Mouse (Mus musculus) testis, adult 10 weeks (tissue): ENCODE data around the gene Sec14l5. TPM values are rescaled to one million over a fixed set of nuclear protein-coding genes. Genes with fewer than 3 reads are reported as not detected.

Source experiments
- polyA plus RNA-seq: library from polyadenylated mRNA; stranded (reverse); fragments of 350-450 nt; fragmentation: Illumina TruSeq; extraction: RNeasy Lipid Tissue Mini Kit (QIAGEN cat#74804); gene quantifications from one replicate; pipeline ENCODE4 v1.2.3, GENCODE M21; 2014; ENCODE audit warnings: low read depth, low replicate concordance

Sec14l5 gene
- not detected for polyA plus RNA-seq

GRCm38 (mm10) chr16:5147037-5147385 lies at the start of gene Sec14l5:
Gene Sec14l5 (plus strand): TSS chr16:5147109.

GRCm38 (mm10) chr16:5132401-5132801 lies 14.5 kb upstream of the Sec14l5 start, which contains the start of gene Ppl:
Gene Ppl (minus strand): TSS chr16:5132421.

GRCm38 (mm10) chr16:5203668-5204433 lies 56.9 kb downstream of the Sec14l5 start, which contains the start of gene Nagpa:
Gene Nagpa (minus strand): TSS chr16:5204012.

GRCm38 (mm10) chr16:5222140-5222539 lies 75.2 kb downstream of the Sec14l5 start, which contains the start of gene AU021092:
Gene AU021092 (minus strand): TSS chr16:5222299.

GRCm38 (mm10) chr16:5233418-5234313 lies 86.8 kb downstream of the Sec14l5 start, which contains the start of gene Alg1:
Gene Alg1 (plus strand): TSS chr16:5233621.

Other genes with a start within 250 kb of the Sec14l5 start
- 5.9 TPM for gene Nudt16l1, start 208.3 kb upstream of the Sec14l5 start, polyA plus RNA-seq
- gene Anks3, start 182.9 kb upstream of the Sec14l5 start, polyA plus RNA-seq: 9.8 TPM
- 61.6 TPM for gene Sept12, start 149.3 kb upstream of the Sec14l5 start, polyA plus RNA-seq
- not detected for gene Smim22, start 139.8 kb upstream of the Sec14l5 start, polyA plus RNA-seq
- 3.5 TPM for gene Rogdi, start 133.6 kb upstream of the Sec14l5 start, polyA plus RNA-seq
- gene Glyr1, start 97.2 kb upstream of the Sec14l5 start, polyA plus RNA-seq: 50.3 TPM
- gene Ubn1, start 97.1 kb upstream of the Sec14l5 start, polyA plus RNA-seq: 24.4 TPM
- gene Ppl, start 14.7 kb upstream of the Sec14l5 start, polyA plus RNA-seq: 0.06 TPM
- not detected for gene Nagpa, start 56.9 kb downstream of the Sec14l5 start, polyA plus RNA-seq
- gene AU021092, start 75.2 kb downstream of the Sec14l5 start, polyA plus RNA-seq: 2.0 TPM
- 1.5 TPM for gene Alg1, start 86.5 kb downstream of the Sec14l5 start, polyA plus RNA-seq
- gene Eef2kmt, start 108.9 kb downstream of the Sec14l5 start, polyA plus RNA-seq: 3.6 TPM